Mouse (Mus musculus) layer of hippocampus, adult 11-12 months (tissue): ENCODE measurements around the gene Fam84a.

Experiments
- DNase-seq: peaks from one replicate; pipeline ENCODE4 v3.0.0; 2022; ENCODE audit warnings: low spot score

Gene Fam84a

DNA sequence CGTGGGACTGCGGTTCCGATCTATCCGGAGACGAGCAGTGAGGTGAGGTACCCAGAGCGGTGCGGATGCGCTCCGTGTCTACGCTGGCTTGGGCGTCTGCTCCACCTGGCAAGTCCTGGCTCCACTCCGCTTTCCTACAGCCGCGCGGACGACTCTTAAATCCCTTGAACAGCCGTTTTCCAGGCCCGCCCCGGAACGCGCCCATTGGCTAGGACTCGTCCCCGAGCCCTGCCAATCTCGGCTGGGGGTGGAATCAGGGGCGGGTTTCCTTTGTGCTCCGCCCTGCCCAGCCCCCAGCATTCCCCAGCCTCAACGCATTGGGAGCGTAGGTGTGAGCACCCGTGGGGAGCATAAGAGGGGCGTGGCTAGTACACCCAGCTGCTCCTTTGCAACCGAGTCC is at the start of gene Fam84a:
Gene Fam84a (minus strand): TSS at position 134 of the 400 bp plus-strand sequence.
- peak; percentile 95 for DNase-seq

DNA sequence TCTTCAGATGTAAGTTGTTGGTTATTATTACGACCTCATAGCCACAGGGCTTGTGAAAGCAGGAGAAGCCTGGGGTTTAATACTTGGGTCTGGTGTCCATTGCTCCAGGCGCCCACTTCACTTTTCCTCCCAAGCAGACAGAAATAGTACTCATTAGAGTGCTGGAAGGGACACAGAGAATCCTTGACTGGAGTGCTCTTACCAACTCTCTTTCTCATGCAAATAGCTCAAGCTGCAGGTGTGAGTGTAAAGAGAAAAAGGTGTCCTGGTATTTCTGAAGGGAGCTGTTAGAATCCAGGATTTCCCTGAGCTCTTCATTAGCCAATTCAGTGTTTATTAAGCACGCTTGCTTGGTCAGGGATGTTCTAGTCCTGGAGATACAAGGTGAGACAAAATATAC is 43.6 kb upstream of the Fam84a start:
- no peak for DNase-seq

GRCm38 (mm10) chr12:14186689-14187195 is 34.9 kb upstream of the Fam84a start:
- DNase-seq, result no peak

DNA sequence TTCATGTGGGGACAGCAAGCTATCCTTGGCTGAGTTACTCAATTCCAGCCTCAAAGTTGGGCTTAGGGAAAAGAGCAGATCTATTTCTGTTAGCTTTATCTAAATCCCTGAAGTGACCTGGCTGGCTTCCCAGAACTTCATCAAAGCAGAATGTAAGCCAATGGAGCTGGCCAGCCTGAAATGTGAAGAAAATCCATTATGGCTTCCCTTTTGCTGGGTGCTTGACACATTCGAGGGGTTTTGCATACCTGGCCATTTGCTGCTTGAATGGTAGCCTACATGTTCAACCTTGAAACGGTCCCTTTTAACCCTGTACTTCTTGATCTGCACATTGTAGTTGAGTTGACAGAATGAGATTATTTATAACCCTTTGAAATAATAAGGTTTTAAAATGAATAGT is 13.9 kb upstream of the Fam84a start:
- no peak for DNase-seq

DNA sequence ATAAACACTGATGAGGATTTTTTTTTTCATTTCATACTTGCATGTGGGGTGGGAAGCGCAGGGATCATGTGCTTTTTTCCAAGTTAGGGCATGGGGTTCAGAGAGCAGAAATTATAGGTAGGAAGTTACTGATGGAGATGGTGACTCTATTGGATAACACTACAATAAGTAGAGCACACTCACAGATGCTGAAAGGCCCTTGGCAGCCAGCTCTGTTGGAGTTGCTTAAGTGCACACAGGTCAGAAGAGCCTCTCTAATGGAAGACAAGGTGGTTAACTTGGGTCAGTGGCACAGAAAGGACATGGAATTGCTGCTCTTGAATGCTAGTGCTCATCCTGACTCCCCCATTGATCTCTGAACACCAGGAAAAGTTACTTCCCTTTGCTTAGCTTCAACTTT is 13.1 kb upstream of the Fam84a start:
- DNase-seq, result no peak

DNA sequence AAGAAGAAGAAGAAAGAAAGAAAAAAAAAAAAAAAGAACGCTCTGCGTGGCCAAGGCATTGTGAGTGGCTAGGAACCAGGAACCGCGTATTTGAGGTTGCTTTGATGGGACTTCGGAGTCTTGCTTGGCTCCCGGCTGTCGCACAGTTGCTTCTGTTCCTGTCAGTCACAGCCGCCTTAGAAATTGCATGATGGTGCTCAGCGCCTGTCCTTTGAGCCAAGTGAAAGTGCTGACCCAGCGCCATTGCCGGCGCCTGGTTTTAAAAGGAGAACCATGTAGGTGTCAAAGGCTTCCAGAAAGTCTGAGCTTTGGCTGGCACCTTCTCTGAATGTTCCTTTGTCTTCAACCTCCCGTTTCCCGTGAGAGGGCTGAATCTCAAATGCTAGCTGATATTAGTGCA is 572 bp upstream of the Fam84a start:
- peak; percentile 55 for DNase-seq

DNA sequence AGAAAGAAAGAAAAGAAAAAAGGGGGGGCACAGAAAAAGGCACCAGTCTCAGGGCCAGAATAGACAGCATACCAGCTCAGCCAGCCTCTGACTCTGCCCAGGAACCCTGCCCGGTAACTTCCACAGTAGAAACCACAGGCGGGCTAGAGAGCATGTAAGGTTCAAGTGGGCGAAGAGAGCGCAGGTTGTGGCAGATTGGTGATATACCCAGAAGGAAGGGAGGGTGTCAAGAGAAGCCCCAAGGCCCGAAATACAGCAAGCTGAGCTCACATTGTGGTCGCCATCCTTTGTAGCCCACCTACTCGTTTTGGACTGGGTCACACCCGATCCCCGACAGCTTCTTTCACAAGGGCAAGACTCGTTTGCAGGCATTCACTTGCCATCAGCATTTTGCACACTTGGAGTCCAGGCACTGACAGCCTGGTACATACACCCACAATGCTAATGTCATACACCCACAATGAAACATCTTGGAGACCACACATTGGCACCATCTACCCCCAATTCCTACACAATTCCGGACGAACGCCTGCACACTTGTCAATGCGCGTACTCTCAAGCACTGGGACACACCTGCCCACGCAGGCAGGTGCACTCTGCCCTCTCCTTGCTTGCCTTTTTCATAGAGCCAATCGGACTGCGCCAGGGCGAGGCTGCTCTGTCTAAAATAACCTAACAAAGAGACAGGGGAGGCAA is 770 bp downstream of the Fam84a start:
- peak; percentile 64 for DNase-seq

DNA sequence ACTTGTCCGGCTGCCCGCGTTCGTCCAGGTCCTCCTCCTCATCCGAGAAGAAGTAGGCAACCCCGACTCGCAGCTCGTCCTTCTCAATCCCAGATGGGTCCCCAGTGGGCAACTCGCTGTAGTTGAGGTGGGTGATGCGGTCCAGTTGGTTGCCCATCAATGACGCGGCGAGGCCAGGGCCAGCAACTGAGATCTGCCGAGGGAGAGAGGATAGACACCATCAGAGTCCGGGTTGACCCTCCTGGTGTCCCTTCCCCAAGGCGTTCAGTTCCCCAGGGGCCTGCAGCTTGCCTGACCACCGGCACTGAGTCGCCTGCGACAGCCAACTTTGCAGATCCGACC is 1.3 kb downstream of the Fam84a start:
- DNase-seq, result peak; percentile 35

DNA sequence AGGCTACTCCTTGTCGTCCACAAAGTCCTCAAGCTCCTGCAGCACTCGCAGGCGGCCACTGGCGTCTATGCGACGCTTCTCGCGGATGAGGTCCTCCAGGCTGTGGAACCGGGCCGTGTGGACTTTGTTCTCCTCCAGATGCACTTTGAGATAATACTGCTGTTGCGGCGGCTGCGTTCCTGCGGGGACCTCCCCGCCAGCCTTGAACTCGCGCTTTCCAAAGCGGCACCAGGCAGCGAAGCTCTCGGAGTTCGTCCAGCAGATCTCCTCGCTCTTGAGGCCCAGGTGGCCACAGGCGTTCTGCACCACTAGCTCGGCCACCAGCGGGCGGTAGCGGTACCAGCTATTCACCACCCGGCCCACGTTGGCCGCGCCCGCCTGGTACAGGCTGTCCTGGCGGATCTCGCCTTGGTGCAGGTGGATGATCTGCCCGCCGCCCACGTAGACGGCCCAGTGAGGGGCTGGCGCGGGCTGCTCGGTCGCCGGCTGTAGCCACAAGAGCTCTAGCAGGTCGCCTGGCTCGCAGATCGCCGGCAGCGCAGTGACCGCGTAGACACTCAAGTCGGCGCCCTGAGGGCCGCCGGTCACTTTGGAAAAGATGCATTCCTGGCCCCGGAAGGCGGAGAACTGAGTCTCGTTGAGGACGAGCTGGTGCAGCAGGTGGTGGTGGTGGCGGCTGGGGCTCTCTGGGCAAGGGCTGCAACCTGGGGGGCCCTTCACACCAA is 1.8 kb downstream of the Fam84a start:
- DNase-seq, result peak; percentile 78

GRCm38 (mm10) chr12:14149022-14149842 is 2.6 kb downstream of the Fam84a start:
- no peak for DNase-seq

DNA sequence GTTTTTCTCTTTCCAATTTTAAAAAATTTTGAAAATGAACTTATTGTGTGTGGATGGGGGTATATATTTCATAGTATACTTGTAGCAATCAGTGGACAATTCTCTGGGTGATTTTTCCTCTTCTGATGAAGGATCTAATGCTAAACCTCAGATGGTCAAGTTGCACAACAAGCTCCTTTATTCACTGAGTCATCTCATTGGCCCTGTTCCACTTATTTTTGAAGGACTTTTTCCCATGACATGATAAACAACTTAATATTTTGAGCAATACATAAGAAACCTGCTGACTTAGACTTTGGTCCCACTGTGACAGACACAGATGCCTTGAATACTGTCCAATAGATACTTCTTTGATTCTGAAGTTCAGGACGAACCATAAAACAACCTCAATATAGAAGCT is 14.8 kb downstream of the Fam84a start:
- DNase-seq, result no peak

DNA sequence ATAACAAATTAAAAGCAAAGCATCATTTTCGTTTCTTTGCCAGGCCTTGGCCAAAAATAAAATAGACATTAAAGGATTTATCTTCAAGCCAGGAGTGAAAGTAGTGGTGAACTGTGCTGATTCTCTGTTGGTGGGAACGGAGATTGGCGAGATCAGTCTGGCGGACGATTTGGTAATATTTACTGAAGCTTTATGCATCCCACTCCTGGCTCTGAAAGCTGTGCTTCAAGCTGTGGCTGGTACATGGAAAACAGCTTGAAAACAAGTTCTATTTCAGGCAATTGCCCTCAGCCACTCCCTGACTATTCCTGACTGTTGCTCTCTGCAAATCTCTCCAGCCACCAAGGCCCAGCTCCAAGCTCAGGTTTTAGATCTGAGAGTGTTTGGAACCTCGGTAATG is 37.1 kb downstream of the Fam84a start:
- DNase-seq, result peak; percentile 39

DNA sequence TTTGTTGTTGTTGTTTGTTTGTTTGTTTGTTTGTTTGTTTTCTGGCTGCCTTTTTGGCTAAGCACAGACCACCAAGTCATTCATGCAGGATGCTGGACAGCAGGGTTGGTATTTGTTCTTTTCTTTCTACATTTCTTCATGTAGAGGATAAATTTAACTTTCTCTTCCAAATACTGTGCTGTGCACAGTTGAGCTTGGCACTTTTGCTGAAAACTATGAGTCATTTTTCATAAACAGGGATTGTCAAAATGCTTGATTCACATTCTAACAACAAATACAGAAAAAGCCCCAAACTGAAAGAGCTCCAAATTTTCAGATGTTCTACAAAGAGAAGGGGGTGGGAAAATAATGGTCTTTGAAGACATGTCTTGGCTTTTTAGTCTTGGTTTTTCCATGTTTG is 54.9 kb downstream of the Fam84a start:
- DNase-seq, result peak; percentile 14
